Mouse (Mus musculus): ENCODE data around the gene Slc22a15. TPM values are rescaled to one million over a fixed set of nuclear protein-coding genes. Genes with fewer than 3 reads are reported as not detected.
A peak's percentile ranks its signal among the peaks of the same experiment; 100 is the strongest.

Gene Slc22a15
- polyA plus RNA-seq, 1 experiment from 2014 or later = 4.6 TPM

- Histone ChIP-seq H3K9me3 (ENCODE audit: control insufficient read depth, low read length) (no peaks in the 10 kb centered on the region), H3K4me3 (replicated peaks; ENCODE audit: low read length) (no peak overlapping the region), H3K27me3 (replicated peaks; ENCODE audit: control insufficient read depth, insufficient read depth, low read length) (no peaks in the 10 kb centered on the region), H3K4me1 (replicated peaks; ENCODE audit: control insufficient read depth, insufficient read depth, low read length) (no peaks in the 10 kb centered on the region), H3K9ac (replicated peaks; ENCODE audit: low read depth, low read length) (no peak overlapping the region), H3K36me3 (ENCODE audit: control insufficient read depth, insufficient read depth) (no peaks in the 10 kb centered on the region), H3K4me2 (ENCODE audit: low read length) (no peak overlapping the region), H3K27ac (ENCODE audit: low read length) (no peak overlapping the region)
- no peak for ATAC-seq
- WGBS = 84% methylated on average over 9 of the region's 9 CpGs
These were observed 109.5 kb downstream of the Slc22a15 start for GRCm38 (mm10) chr3:101814790-101815189.

GRCm38 (mm10) chr3:101812341-101812962 lies 111.8 kb downstream of the Slc22a15 start:
- Histone ChIP-seq H3K27ac (ENCODE audit: low read length) (no peak overlapping the region), H3K9ac (replicated peaks; ENCODE audit: low read depth, low read length) (no peak overlapping the region)
- ATAC-seq = peak; percentile 95

GRCm38 (mm10) chr3:101811931-101812330 lies 112.3 kb downstream of the Slc22a15 start:
- no peak overlapping the region for H3K4me2 ChIP-seq (ENCODE audit: low read length)
- H3K4me1 ChIP-seq (replicated peaks; ENCODE audit: control insufficient read depth, insufficient read depth, low read length) = peaks cover 3% of the 10 kb centered on the region
- ATAC-seq = no peak; the same call in 1 of the 2 replicates
- no peaks in the 10 kb centered on the region for H3K27me3 ChIP-seq (replicated peaks; ENCODE audit: control insufficient read depth, insufficient read depth, low read length)
- WGBS = 71% methylated on average over 4 of the region's 4 CpGs
- H3K9me3 ChIP-seq (ENCODE audit: control insufficient read depth, low read length) = no peaks in the 10 kb centered on the region
- no peak overlapping the region for H3K4me3 ChIP-seq (replicated peaks; ENCODE audit: low read length)
- no peak overlapping the region for H3K27ac ChIP-seq (ENCODE audit: low read length)
- H3K9ac ChIP-seq (replicated peaks; ENCODE audit: low read depth, low read length) = no peak overlapping the region
- no peaks in the 10 kb centered on the region for H3K36me3 ChIP-seq (ENCODE audit: control insufficient read depth, insufficient read depth)

More at GRCm38 (mm10) chr3:101812341-101812962, 111.8 kb downstream of the Slc22a15 start:
- H3K4me3 ChIP-seq (replicated peaks; ENCODE audit: low read length) = no peak overlapping the region
- H3K36me3 ChIP-seq (ENCODE audit: control insufficient read depth, insufficient read depth) = no peaks in the 10 kb centered on the region
- no peaks in the 10 kb centered on the region for H3K4me1 ChIP-seq (replicated peaks; ENCODE audit: control insufficient read depth, insufficient read depth, low read length)
- no peaks in the 10 kb centered on the region for H3K9me3 ChIP-seq (ENCODE audit: control insufficient read depth, low read length)
- 62% methylated on average over 10 of the region's 10 CpGs for WGBS
- no peak overlapping the region for H3K4me2 ChIP-seq (ENCODE audit: low read length)
- H3K27me3 ChIP-seq (replicated peaks; ENCODE audit: control insufficient read depth, insufficient read depth, low read length) = no peaks in the 10 kb centered on the region

GRCm38 (mm10) chr3:101807646-101808045 lies 116.6 kb downstream of the Slc22a15 start:
- H3K27me3 ChIP-seq (replicated peaks; ENCODE audit: control insufficient read depth, insufficient read depth, low read length) = no peaks in the 10 kb centered on the region
- H3K4me1 ChIP-seq (replicated peaks; ENCODE audit: control insufficient read depth, insufficient read depth, low read length) = peaks cover 14% of the 10 kb centered on the region
- no peak overlapping the region for H3K27ac ChIP-seq (ENCODE audit: low read length)
- H3K4me3 ChIP-seq (replicated peaks; ENCODE audit: low read length) = no peak overlapping the region
- ATAC-seq = no peak
- no peaks in the 10 kb centered on the region for H3K9me3 ChIP-seq (ENCODE audit: control insufficient read depth, low read length)
- no peak overlapping the region for H3K9ac ChIP-seq (replicated peaks; ENCODE audit: low read depth, low read length)
- no peaks in the 10 kb centered on the region for H3K36me3 ChIP-seq (ENCODE audit: control insufficient read depth, insufficient read depth)
- WGBS = 88% methylated on average over 6 of the region's 6 CpGs
- no peak overlapping the region for H3K4me2 ChIP-seq (ENCODE audit: low read length)

- H3K27me3 ChIP-seq (replicated peaks; ENCODE audit: control insufficient read depth, insufficient read depth, low read length) = no peaks in the 10 kb centered on the region
- WGBS = 9% methylated on average over 4 of the region's 4 CpGs
- ATAC-seq = peak; percentile 70
These were observed 117.3 kb downstream of the Slc22a15 start for GRCm38 (mm10) chr3:101806941-101807340.

GRCm38 (mm10) chr3:101806149-101806548 lies 118.1 kb downstream of the Slc22a15 start:
- peaks cover 14% of the 10 kb centered on the region for H3K4me1 ChIP-seq (replicated peaks; ENCODE audit: control insufficient read depth, insufficient read depth, low read length)
- H3K9me3 ChIP-seq (ENCODE audit: control insufficient read depth, low read length) = no peaks in the 10 kb centered on the region
- H3K9ac ChIP-seq (replicated peaks; ENCODE audit: low read depth, low read length) = no peak overlapping the region
- 6% methylated on average over 16 of the region's 16 CpGs for WGBS
- H3K36me3 ChIP-seq (ENCODE audit: control insufficient read depth, insufficient read depth) = no peaks in the 10 kb centered on the region
- peak overlapping the region; percentile 26; the same call in 1 of the 2 replicates for H3K4me2 ChIP-seq (ENCODE audit: low read length)
- H3K27ac ChIP-seq (ENCODE audit: low read length) = no peak overlapping the region
- H3K4me3 ChIP-seq (replicated peaks; ENCODE audit: low read length) = no peak overlapping the region
- no peaks in the 10 kb centered on the region for H3K27me3 ChIP-seq (replicated peaks; ENCODE audit: control insufficient read depth, insufficient read depth, low read length)
- ATAC-seq = peak; percentile 84

More at GRCm38 (mm10) chr3:101806941-101807340, 117.3 kb downstream of the Slc22a15 start:
- Histone ChIP-seq H3K9ac (replicated peaks; ENCODE audit: low read depth, low read length) (no peak overlapping the region), H3K9me3 (ENCODE audit: control insufficient read depth, low read length) (no peaks in the 10 kb centered on the region), H3K4me3 (replicated peaks; ENCODE audit: low read length) (no peak overlapping the region), H3K4me1 (replicated peaks; ENCODE audit: control insufficient read depth, insufficient read depth, low read length) (peaks cover 14% of the 10 kb centered on the region), H3K27ac (ENCODE audit: low read length) (no peak overlapping the region), H3K4me2 (ENCODE audit: low read length) (no peak overlapping the region), H3K36me3 (ENCODE audit: control insufficient read depth, insufficient read depth) (no peaks in the 10 kb centered on the region)

Other genes starting within 250 kb of the Slc22a15 start
- 0.35 and 0.41 TPM in 2 replicates for gene Mab21l3, start 75.5 kb downstream of the Slc22a15 start, polyA plus RNA-seq (2015; fragmentation: Nextera tagmentation; extraction: Ambion mirVana)
- 19.0 and 19.6 TPM in 2 replicates for gene Nhlh2, start 85.6 kb upstream of the Slc22a15 start, polyA plus RNA-seq (2015; fragmentation: Nextera tagmentation; extraction: Ambion mirVana)
- gene Casq2, start 162.0 kb upstream of the Slc22a15 start, polyA plus RNA-seq (2015; fragmentation: Nextera tagmentation; extraction: Ambion mirVana) = 0.33 and 0.47 TPM in 2 replicates

Measured in forebrain, embryonic 16.5 days (tissue).